Mouse (Mus musculus) brain, adult 10 weeks (tissue): ENCODE measurements around the gene 9230104L09Rik. TPM values are rescaled to one million over a fixed set of nuclear protein-coding genes. Genes with fewer than 3 reads are reported as not detected.

Experiments
- polyA plus RNA-seq: library from polyadenylated mRNA; stranded (reverse); fragments of 350-450 nt; fragmentation: Illumina TruSeq; extraction: RNeasy Lipid Tissue Mini Kit (QIAGEN cat#74804); gene quantifications from one replicate; pipeline ENCODE4 v1.2.3, GENCODE M21; 2015; ENCODE audit warnings: low read depth, low replicate concordance

The 9230104L09Rik gene
- not detected for polyA plus RNA-seq

GRCm38 (mm10) chr2:148864966-148865365, at the start of gene 9230104L09Rik:
Gene 9230104L09Rik (minus strand): TSS chr2:148865038.

GRCm38 (mm10) chr2:148875335-148875811, 10.5 kb upstream of the 9230104L09Rik start, which contains the start of gene Cst3:
Gene Cst3 (minus strand): TSS chr2:148875692.

GRCm38 (mm10) chr2:148834912-148835311, 29.9 kb downstream of the 9230104L09Rik start, which contains the start of gene Cst9:
Gene Cst9 (plus strand): TSS chr2:148835147.

GRCm38 (mm10) chr2:148819909-148820308, 44.9 kb downstream of the 9230104L09Rik start, which contains the start of gene Cst13:
Gene Cst13 (plus strand): TSS chr2:148820081.

GRCm38 (mm10) chr2:148798485-148798884, 66.4 kb downstream of the 9230104L09Rik start, which contains the start of gene Cst8:
Gene Cst8 (plus strand): TSS chr2:148798785.

Other genes with a start within 250 kb of the 9230104L09Rik start
- 18.9 TPM for gene Nxt1, start 192.4 kb downstream of the 9230104L09Rik start, polyA plus RNA-seq
- 28.2 TPM for gene Gzf1, start 184.0 kb downstream of the 9230104L09Rik start, polyA plus RNA-seq
- gene Napb, start 132.6 kb downstream of the 9230104L09Rik start, polyA plus RNA-seq = 321 TPM
- not detected for gene Cstl1, start 114.7 kb downstream of the 9230104L09Rik start, polyA plus RNA-seq
- not detected for gene Cst11, start 93.5 kb downstream of the 9230104L09Rik start, polyA plus RNA-seq
- not detected for gene 8030411F24Rik, start 83.0 kb downstream of the 9230104L09Rik start, polyA plus RNA-seq
- gene Cst12, start 75.7 kb downstream of the 9230104L09Rik start, polyA plus RNA-seq = not detected
- not detected for gene Cst8, start 66.3 kb downstream of the 9230104L09Rik start, polyA plus RNA-seq
- not detected for gene Cst13, start 45.0 kb downstream of the 9230104L09Rik start, polyA plus RNA-seq
- gene Cst9, start 29.9 kb downstream of the 9230104L09Rik start, polyA plus RNA-seq = not detected
- gene Cst3, start 10.7 kb upstream of the 9230104L09Rik start, polyA plus RNA-seq = 3,491 TPM
- not detected for gene Gm1330, start 138.2 kb upstream of the 9230104L09Rik start, polyA plus RNA-seq
- gene Gm10750, start 152.2 kb upstream of the 9230104L09Rik start, polyA plus RNA-seq = not detected